Mouse (Mus musculus) embryonic fibroblast, embryonic 13.5 days (primary cell): ENCODE measurements around the gene Adgrg7. TPM values are rescaled to one million over a fixed set of nuclear protein-coding genes. Genes with fewer than 3 reads are reported as not detected.

Source experiments
- H3K27ac ChIP-seq: 2 replicates; pipeline ENCODE4 v1.5.1; 2012; ENCODE audit warnings: low read length, control low read depth, inconsistent platforms; ENCODE audit not compliant: insufficient read depth
- H3K4me1 ChIP-seq: 2 replicates; pipeline ENCODE4 v1.6.1; 2011; ENCODE audit warnings: low read length; ENCODE audit not compliant: control insufficient read depth, insufficient read depth
- H3K4me3 ChIP-seq: 2 replicates; pipeline ENCODE4 v1.5.1; 2011; ENCODE audit warnings: mild to moderate bottlenecking, control low read depth, low read length; ENCODE audit not compliant: insufficient read depth
- CTCF ChIP-seq: IDR thresholded peaks from 2 replicates; pipeline ENCODE4 v1.5.1; 2011; ENCODE audit warnings: mild to moderate bottlenecking, control low read depth, low read length, moderate library complexity, borderline replicate concordance; ENCODE audit not compliant: insufficient read depth
- POLR2A ChIP-seq: IDR thresholded peaks from 2 replicates; pipeline ENCODE4 v1.6.1; 2011; ENCODE audit warnings: low read depth, mild to moderate bottlenecking, control low read depth, low read length, moderate library complexity
- polyA plus RNA-seq: library from polyadenylated mRNA; stranded (reverse); fragments of >200 nt; gene quantifications from 2 replicates; pipeline ENCODE4 v1.2.4, GENCODE M21; 2011; ENCODE audit warnings: low read depth; ENCODE audit not compliant: missing spikeins, insufficient read length

The Adgrg7 gene
- polyA plus RNA-seq, 1 experiment = not detected

DNA sequence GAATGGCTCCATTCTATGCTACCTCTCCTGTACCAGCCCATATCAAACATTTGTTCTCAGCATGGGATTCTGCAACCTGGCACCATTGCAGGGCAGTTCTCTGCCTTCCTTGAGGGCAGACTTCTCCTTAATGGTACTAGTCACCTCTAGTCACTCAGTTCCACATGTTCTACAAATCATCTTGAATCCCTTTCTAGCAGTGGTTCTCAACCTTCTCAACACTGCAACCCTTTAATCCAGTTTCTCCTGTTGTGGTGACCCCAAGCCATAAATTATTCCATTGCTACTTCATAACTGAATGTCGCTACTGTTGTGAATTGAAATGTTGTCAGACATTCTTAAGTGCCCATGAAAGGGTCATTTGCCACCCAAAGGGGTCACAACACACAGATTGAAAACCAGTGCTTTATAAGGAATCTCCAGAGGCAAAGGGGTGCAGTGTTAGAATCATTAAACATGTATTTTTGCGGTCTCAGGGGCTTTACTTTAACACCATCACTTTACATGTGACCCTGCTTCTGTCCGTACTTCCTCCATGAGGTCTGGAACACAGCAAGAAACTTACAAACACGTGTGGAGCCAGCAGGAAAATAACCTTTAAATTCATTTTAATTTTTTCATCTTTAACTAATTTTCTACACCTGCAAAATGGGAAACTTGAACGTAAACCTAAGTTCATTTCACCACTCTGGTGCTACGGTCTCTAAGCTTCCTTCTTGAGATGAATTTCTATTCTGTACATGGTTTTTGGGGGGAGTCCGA lies 1.1 kb downstream of the Adgrg7 start:
- H3K4me1 ChIP-seq = no peaks in the 10 kb centered on the region
- no peak for TF ChIP-seq CTCF
- TF ChIP-seq POLR2A = no peak
- H3K4me3 ChIP-seq = no peak overlapping the region
- no peak overlapping the region for H3K27ac ChIP-seq

DNA sequence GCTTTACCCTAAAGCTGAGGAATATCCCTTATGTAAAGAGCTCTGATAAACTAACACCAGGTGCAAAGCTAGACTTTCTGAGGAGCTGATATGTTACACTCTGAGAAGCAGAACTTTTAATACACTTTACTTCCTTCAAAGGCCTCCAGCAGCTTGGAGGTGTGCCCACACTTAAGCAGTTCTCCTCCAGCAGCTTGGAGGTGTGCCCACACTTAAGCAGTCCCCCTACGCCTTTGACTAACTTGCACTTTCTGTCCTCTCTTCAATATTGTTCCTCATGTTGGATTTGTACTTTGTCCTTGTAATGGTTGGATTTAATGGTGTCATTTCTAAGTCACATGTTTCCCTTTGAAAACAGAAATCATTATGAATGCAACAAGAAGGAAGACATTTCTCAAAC lies 1.9 kb downstream of the Adgrg7 start:
- Histone ChIP-seq H3K4me1 (no peaks in the 10 kb centered on the region), H3K4me3 (no peak overlapping the region), H3K27ac (no peak overlapping the region)
- TF ChIP-seq CTCF = no peak
- TF ChIP-seq POLR2A = no peak

DNA sequence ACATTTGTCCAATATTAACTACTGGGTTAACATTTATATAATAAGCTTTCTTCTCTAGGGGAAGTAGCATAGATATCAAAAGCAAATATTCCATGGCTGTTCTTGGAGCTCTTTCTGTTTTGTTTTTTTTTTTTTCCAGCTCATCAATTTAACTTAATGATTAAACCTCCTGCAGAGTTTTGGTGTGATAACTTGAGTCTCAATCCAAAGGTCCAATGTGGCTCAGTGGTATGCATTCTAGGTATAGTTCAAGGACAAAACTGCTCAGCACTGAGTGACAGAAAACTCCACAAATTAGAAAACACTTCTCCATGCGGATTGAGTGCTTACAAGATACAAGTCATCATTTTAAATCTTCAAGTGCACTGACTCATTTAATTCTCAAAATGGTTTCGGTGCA lies 9.7 kb downstream of the Adgrg7 start:
- no peak for TF ChIP-seq POLR2A
- TF ChIP-seq CTCF = no peak

GRCm38 (mm10) chr16:56771163-56772105 lies 24.2 kb downstream of the Adgrg7 start:
- H3K4me1 ChIP-seq = no peaks in the 10 kb centered on the region
- TF ChIP-seq POLR2A (no peak), CTCF (no peak)
- no peak overlapping the region for H3K27ac ChIP-seq
- no peak overlapping the region for H3K4me3 ChIP-seq

More for the DNA sequence above, 9.7 kb downstream of the Adgrg7 start:
- Histone ChIP-seq H3K4me3 (no peak overlapping the region), H3K4me1 (no peaks in the 10 kb centered on the region), H3K27ac (no peak overlapping the region)

GRCm38 (mm10) chr16:56729060-56729459 lies 66.6 kb downstream of the Adgrg7 start:
- H3K4me3 ChIP-seq = no peak overlapping the region
- no peak overlapping the region for H3K27ac ChIP-seq
- no peaks in the 10 kb centered on the region for H3K4me1 ChIP-seq
- TF ChIP-seq CTCF (no peak), POLR2A (no peak)

- Histone ChIP-seq H3K4me3 (no peak overlapping the region), H3K27ac (no peak overlapping the region)
- TF ChIP-seq POLR2A (no peak), CTCF (no peak)
Observed at GRCm38 (mm10) chr16:56724927-56725326, 70.7 kb downstream of the Adgrg7 start.

DNA sequence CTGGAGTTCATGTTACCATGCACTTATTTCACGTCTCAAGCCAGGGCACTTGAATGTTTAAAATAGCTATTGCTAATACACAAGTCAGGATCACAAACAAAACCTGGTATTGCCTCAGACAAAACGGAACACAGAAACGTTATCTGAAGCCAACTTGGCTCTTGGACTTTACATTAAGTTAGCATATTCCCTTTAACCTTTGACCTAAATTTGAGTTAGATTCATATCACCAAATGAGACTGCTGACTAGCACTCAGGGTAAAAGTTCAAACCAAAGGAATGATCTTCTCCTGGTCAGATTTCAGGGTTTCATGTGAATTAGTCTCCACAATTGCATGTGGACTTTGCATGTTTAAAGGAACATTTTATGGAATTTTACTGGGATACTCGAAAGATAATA lies 73.3 kb downstream of the Adgrg7 start:
- no peaks in the 10 kb centered on the region for H3K4me1 ChIP-seq
- no peak overlapping the region for H3K4me3 ChIP-seq
- TF ChIP-seq POLR2A (no peak), CTCF (no peak)
- H3K27ac ChIP-seq = no peak overlapping the region

More at GRCm38 (mm10) chr16:56724927-56725326, 70.7 kb downstream of the Adgrg7 start:
- no peaks in the 10 kb centered on the region for H3K4me1 ChIP-seq

GRCm38 (mm10) chr16:56719031-56719430 lies 76.6 kb downstream of the Adgrg7 start:
- TF ChIP-seq POLR2A (no peak), CTCF (no peak)

GRCm38 (mm10) chr16:56717224-56718200 lies 78.1 kb downstream of the Adgrg7 start, which contains the start of gene Tfg:
Tfg (minus strand) TSS chr16:56717450.
- Histone ChIP-seq H3K27ac (peak within 1 kb of the TSS; percentile 87), H3K4me1 (no peaks in the 10 kb centered on the region), H3K4me3 (peak within 1 kb of the TSS; percentile 95)
- TF ChIP-seq CTCF = no peak
- TF ChIP-seq POLR2A = peak; percentile 93

More at GRCm38 (mm10) chr16:56719031-56719430, 76.6 kb downstream of the Adgrg7 start:
- H3K4me3 ChIP-seq = no peak overlapping the region
- H3K4me1 ChIP-seq = no peaks in the 10 kb centered on the region
- H3K27ac ChIP-seq = no peak overlapping the region

- H3K4me1 ChIP-seq = no peaks in the 10 kb centered on the region
- peak overlapping the region; percentile 95 for H3K4me3 ChIP-seq
- no peak for TF ChIP-seq CTCF
- no peak for TF ChIP-seq POLR2A
Observed at GRCm38 (mm10) chr16:56716557-56717179, 79.0 kb downstream of the Adgrg7 start.

More at GRCm38 (mm10) chr16:56716557-56717179, 79.0 kb downstream of the Adgrg7 start:
- peak overlapping the region; percentile 87 for H3K27ac ChIP-seq
